Mouse (Mus musculus) T-helper 1 cell (primary cell): ENCODE results near the gene Srgap1.

Source experiments
- in situ Hi-C: fragments of 300-600 bp; cut with MboI, MseI; formaldehyde crosslinking; loops from one replicate; pipeline ENCODE4 v1.15.1; 2025; ENCODE audit warnings: high pct_unique_total_duplicates

Gene Srgap1

DNA sequence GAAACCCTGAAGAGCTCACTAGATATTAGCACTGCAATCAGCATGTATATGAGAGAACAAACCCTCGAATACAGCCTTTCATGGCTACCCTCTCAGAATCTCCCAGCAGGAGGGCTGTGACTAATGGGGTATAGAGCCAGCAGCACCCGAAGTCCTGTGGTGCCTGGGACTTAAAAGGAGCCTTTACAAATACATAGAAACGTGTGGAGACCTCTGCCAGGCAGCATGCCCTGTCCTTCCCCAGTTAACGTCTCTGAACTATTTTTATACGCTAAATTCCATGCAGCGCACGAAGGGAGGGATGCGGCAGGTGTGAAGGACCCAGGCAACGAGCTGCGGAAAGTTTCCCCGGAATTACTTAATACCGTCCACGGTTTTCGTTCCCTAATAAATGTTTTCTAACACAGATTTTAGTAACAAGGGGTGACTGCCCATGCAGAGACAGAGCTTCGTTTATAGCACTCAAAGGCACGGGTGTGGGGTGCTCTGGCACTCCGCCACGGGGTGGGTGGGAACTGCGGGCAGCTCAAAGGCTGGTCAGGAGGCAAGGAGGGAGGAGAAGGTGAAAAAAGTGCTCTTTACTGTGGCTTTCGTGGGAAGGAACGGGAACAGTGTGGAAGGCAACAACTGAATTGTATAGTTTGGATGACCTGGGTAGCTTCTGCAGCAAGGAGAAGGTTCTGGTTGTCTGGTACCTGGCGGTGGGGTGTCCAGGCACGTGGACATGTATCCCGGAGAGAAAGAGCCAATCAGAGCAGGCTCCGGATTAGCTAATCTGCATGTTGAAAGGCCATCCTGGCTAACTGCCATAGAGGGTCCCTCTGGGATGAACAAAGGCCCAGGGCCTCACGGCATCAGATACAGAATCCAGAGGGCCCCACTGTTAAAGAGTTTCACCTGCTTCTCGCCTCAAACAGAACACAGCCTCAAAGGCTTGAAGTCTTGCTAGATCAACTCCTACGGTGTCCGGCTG, 216.5 kb downstream of the Srgap1 start:
- in situ Hi-C loops, result loop anchor here (10.0 kb wide), 2 partner anchors 224 to 1736 kb away; no protein-coding TSS in a partner anchor

DNA sequence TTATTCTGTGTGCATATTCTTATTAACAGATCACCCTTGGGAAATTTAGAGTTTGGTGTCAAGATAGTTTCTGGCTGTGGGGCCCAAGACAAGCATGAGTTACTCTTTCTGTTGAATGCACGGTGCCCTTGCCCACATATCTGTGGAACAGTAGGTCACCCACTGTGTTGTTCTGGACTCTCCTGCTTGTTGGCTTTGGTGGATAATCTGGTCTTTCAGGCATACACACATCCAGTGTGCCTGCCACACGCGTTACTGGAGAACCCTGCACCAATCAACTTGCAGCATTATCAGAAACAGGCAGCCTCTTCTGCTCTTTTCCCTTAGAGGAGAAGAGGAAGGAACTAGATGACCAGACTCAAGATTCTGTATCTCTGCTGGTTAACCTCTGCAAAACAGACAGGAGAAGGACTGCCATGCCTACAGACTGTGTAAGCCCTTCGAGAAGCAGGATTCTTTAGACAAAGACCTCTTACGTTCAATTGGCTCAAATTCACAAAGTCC, 217.3 kb downstream of the Srgap1 start:
- in situ Hi-C loops, result loop anchor here (10.0 kb wide), 2 partner anchors 225 to 1735 kb away; no protein-coding TSS in a partner anchor

DNA sequence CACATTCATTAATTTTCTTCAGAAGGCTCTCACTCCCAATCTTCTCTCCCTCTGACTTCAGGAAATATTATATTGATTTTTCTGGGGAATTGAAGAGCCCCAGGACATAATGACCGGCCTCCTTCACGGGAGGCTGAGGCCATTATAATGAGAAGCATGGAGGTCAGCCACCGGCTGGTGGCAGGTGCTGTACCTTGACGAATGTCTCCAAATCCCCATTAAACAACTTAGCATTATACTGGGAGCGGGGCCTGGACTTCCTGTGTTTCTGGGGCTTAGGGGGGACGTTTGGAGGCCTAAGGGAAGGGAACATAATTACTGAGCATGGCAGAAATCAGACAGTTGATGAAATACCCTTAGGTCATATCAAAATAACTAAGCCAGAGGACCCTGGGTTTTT, 218.1 kb downstream of the Srgap1 start:
- in situ Hi-C loops, result no loop called here

GRCm38 (mm10) chr10:121822674-121823073, 224.4 kb downstream of the Srgap1 start:
- in situ Hi-C loops, result no loop called here

DNA sequence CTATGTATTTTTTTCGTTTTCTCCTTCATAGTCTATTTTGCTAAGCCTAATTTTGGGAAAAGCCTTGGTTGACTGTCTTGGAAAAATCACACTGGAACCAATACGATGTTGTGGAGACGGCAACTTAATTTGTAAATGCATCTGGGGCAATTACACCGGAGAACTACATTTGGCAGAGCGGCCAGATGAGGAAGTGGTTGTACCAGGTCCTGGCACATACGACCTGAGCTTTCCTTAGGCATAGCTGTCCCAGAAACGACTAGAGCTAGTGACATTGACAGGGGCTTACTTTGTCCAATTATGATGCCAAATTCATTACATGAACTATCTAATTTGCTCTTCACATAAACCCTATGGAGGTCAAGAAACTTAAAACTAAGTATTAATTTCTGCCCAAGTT, 226.3 kb downstream of the Srgap1 start:
- in situ Hi-C loops, result no loop called here

GRCm38 (mm10) chr10:121817983-121818382, 229.1 kb downstream of the Srgap1 start:
- in situ Hi-C loops, result no loop called here

GRCm38 (mm10) chr10:121807771-121808170, 239.3 kb downstream of the Srgap1 start:
- in situ Hi-C loops, result no loop called here

GRCm38 (mm10) chr10:121806806-121807205, 240.3 kb downstream of the Srgap1 start:
- in situ Hi-C loops, result no loop called here

GRCm38 (mm10) chr10:121805933-121806341, 241.2 kb downstream of the Srgap1 start:
- in situ Hi-C loops, result no loop called here

DNA sequence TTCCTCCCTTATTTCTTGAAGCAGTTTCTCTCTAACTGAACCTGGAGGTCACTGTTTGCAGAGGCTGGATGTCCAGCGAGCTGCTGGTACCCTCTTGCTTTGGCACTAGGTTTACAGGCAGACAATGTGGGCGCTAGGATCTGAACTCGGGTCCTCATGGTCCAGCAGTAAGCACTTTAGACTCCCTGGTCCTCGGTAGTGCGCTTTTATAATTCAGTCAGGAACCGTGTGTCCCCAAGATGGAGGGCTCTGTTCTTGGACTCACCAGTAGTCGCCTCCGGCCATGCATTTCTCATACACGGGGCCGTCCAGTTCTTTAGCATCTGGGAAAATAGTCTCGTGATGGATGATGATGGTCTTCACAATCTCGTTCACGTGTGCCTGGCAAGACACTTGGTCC, 242.6 kb downstream of the Srgap1 start:
- in situ Hi-C loops, result no loop called here

DNA sequence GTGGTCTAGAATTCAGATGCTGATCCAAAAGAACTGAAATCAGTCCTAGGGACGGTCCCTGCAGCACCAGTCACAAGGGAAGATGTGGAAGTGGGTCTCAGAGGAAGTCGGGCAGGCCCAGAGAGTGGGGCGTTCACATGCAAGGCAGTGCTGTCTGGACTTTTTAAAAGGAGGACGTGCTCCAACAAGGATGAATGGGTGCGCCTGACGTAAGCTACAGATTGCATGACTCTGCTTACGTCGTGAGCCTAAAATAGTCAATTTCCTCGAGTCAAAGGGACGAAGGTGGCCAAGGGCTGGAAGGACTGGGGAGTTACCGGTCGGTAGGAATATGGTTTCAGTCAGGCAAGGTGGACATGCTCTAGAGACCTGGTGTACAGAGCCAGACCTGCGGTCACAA, 247.1 kb downstream of the Srgap1 start:
- in situ Hi-C loops, result no loop called here

- in situ Hi-C loops, result no loop called here
Observed at GRCm38 (mm10) chr10:121796027-121796802, 250.9 kb downstream of the Srgap1 start.

DNA sequence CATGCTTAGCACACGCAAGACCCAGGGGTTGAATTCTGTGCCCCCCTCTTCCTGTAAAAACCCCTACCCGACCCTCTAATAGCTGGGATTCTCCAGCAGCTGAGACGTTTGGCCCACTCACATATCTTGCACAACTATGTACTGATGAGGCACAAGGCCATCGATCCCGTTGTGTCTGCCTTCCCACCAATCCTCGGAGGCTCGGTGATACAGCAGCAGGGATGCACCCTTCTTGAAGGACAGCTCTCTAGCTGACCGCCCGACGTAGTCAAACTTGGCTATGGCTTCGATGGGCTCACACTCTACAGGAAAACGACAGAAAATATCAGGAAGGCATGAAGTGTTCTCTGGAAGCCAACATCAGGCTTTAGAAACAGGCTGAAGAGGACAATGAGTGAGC, 252.6 kb downstream of the Srgap1 start:
- in situ Hi-C loops, result no loop called here

DNA sequence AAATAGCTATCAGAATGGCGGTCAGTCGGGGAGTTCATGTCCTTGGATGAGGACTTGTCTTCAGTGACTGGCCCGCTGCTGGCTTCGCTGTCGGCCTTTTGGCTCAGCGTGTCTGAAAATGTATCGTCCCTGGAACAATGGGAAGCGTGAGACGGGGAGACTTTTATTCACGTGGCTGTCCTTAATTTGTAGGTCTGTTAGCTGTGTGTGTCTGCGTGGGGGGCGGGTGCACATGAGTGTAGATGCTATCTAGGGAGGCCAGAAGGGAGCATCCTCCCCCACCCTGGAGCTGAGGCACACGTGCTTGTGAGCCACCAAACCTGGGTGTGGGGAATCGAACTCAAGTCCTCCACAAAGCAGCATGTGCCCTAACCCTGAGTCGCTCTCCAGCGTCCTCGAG, 254.5 kb downstream of the Srgap1 start:
- in situ Hi-C loops, result no loop called here

GRCm38 (mm10) chr10:121790078-121790477, 257.0 kb downstream of the Srgap1 start:
- in situ Hi-C loops, result no loop called here

GRCm38 (mm10) chr10:121788536-121788935, 258.6 kb downstream of the Srgap1 start:
- in situ Hi-C loops, result loop anchor here (5.0 kb wide), 1 partner anchor 819 kb away; no protein-coding TSS in a partner anchor

DNA sequence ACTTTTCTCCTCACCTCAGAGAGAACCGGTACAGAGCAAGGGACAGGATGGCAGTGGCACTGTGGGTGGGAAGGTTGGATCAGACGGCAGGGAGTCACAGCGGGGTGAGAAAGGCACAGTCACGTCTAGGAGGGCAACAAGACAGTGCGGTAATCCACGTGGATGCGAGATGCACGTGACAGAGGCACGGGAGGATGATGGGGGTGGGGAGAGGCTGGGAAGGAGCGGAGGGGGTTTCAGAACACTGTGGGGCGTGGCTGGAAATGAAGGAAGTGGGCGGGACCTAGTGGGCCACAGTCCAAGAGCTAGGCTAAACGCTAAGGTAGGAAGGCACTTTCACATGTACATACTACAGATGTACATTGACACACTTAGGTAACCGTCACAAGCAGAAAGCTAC, 266.0 kb downstream of the Srgap1 start:
- in situ Hi-C loops, result no loop called here

- in situ Hi-C loops, result no loop called here
Observed at GRCm38 (mm10) chr10:121775990-121776389, 271.1 kb downstream of the Srgap1 start.

DNA sequence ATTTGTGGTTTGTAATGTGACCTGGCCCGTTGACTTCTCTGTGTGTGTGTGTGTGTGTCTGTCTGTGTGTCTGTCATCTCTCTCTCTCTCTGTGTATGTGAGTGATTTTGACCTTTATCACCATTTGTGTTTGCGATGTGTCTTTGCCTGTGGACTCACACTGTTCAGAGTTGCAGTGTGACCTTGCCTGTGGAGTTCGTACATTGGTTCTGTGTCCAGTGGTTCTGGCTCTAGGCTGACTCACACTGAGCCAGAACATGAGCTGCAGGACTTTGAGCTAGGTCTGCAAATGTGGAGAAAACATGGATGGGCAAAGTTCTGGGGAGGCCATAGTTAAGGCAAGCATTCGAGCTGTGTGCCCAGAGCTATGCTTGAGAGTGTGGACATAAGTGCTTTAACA, 273.3 kb downstream of the Srgap1 start:
- in situ Hi-C loops, result no loop called here

DNA sequence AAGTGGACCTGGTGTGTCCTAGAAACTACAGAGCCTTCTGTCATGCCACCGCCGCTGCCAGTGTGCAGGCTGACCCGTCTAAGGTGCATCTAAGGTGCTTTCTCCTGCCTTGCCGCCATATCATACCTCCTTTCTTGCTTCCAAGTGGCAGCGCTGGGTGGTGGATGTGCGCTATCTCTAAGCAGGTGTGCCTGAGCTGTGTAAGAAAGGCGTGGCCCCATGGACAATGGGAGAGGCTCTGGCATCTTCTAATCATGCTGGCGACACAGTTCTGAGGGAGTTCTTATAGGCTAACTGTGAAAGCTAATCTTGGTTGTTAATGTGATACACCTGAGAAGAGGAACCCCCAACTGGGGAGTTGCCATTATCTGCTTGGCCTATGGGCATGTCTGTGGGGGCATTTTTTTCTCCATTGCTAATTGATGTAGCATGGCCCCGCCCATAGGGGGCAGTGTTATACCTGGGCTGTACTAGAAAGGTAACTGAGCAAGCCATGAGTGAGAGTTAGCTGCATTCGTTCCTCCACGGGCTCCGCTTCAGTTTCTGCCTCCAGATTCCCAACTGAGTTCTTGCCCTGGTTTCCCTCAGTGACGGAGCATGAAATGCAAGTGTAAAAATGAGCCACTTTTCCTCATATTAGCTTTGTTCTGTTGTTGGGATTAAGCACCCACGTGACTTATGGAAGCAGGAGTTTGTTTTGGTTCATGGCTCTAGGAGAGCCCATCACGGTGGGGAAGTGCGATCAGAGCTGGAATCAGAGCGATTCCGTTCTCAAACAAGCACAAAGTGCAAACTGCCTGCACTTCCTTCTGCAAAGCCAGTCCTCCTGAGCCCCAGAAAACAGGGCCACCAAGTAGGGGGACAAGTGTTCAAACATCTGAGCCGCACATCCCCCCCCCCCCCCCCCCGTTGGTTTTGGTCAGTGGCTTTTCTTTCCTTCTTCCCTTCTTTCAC, 276.2 kb downstream of the Srgap1 start:
- in situ Hi-C loops, result no loop called here

DNA sequence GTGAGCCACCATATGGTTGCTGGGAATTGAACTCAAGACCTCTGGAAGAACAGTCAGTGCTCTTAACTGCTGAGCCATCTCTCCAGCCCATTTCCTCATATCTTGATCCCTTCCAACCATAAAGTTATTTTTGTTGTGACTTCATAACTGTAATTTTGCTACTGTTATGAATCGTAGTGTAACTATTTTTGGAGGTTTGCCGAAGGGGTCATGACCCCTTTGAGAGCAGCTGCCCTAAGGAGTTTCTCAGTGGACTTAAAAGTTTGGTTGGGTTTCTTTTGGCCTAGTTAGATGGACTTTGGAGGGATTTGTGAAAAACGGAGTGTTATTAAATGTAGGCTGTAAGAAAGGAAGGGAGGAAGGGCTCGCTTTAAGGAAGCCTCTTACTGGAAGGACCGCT, 277.4 kb downstream of the Srgap1 start:
- in situ Hi-C loops, result no loop called here
